Mouse (Mus musculus): ENCODE results near the gene H1f0.
A peak's percentile ranks its signal among the peaks of the same experiment; 100 is the strongest.
"Not testable (repeated sequence)": the region's sequence is repeated elsewhere in the genome, so short reads cannot be mapped to it uniquely, and the experiment has no call there.

H1f0 gene

DNA sequence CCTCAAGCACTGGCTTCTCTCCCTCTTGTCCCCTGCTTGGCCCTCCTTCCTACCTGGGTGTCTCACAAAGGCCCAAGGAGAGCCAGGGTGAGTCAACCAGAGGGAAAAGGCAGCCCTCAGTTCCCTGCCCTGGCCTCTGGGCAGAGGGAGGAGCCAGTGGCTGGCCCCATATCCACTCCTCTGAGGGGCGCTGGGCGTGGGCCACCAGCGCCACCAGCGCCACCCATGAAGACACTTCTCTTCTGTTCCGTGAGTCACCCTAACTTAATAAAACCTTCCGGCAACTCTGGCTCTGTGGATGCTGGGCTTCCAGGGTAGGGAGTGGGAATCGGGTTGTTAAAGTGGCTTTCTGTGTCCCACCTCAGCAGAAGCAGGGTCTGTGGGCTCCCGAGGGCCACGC lies 22.7 kb upstream of the H1f0 start:
- DNase-seq (ENCODE audit: low spot score) = no peak

DNA sequence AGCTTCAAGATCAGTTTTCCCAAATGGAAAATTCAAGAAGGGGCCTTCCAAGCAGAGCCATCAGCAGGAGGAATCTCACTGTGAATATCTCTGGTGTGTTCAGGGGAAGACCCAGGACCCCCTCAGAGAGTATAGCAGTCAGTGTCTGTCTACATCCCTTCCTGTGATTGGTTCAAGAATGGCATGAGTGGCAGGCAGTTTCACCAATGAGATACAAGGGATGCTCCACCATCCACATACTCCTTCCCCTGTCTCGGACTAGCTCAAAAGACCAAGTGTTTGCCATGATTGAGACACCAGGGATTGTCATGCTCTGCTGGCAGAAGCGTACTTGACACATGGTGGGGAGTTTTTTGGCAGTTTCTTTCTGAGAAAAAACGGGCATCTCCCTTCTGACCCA lies 21.6 kb upstream of the H1f0 start:
- DNase-seq (ENCODE audit: low spot score) = no peak

DNA sequence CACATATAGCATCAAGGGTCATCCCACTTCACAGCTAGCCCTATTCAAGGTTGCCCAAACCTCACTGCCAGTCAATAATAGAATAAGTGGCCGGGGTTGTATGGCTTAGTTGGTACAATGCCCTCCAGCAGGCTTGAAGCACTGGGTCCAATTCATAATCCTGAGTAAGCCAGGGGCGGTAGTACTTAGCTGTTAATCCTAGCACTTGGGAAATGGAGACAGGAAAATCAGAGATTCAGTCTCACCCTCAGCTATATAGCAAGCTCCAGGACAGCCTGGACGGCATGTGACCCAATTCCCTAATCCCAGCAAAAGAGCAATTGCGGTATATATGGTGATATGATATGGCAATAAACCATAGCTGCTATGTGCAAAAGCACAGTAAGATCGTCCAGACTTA lies 21.2 kb upstream of the H1f0 start:
- DNase-seq (ENCODE audit: low spot score) = no peak

DNA sequence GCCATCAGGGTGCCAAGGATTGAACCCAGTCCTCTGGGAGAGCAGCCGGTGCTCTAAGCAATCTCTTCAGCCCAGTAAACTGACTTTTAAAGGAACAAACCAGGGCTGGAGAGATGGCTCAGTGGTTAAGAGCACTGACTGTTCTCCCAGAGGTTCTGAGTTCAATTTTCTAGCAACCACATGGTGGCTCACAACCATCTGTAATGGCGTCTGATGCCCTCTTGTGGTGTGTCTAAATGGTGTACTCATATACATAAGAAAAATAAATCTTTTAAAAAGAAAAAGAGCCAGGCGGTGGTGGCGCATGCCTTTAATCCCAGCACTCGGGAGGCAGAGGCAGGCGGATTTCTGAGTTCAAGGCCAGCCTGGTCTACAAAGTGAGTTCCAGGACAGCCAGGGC lies 20.4 kb upstream of the H1f0 start:
- not testable (repeated sequence) for DNase-seq (ENCODE audit: low spot score)

DNA sequence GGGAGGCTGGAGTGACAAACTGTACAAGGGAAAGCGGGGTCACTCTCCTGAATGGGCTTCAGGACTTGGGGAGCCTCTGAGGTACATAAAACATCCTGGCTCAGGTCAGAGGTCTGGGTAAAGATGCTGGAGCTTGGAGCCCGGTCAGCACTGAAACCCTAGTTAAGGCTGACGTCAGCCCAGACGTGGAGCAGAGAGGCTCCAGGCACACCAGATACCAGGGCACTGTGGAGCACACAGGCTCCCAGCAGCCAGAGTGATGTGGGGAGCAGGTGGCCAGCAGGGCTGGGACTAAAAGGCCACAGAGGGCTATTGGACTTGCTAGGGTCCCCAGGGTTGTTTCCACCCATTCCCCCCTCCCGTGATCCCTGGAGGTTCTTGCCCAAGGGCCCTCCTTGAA lies 18.5 kb upstream of the H1f0 start:
- DNase-seq (ENCODE audit: low spot score) = no peak

DNA sequence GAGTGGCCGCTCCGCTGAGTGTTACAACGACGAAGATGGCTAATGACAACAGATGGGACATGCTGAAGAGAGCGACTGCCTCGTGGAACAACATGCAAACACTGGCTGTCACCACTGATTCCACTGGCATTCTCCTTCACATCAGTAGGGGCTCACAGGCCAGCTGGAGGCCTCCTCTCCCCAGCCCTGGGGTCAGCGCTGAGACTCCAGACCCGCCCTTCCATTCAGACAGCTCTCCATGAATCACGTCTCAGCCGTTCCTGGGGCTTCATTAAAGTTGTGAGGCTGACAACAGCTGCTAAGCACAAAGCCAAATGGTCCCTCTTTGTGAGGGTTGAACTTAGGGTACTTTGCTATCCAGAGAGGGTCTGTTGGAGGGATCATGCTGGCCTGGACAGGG lies 16.7 kb upstream of the H1f0 start:
- DNase-seq (ENCODE audit: low spot score) = no peak

DNA sequence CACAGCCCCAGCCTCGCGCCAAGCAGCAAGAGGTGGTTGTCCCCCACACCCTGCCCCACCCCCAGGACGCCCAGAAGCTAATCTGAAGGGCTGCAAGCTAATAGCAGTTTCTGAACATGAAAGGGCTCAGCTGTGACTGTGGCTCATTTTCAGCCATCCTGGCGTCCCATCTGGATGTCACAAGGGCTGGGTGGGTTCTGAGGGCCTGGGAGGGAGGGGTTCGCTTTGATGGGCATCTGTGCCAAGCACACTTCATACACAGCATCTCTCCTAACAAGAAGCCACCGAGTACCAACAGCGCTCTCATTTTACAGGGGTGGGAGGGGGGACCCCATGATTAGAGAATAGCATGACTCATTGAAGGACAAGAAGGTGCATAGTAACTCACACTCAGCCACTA lies 14.9 kb upstream of the H1f0 start:
- no peak for DNase-seq (ENCODE audit: low spot score)

DNA sequence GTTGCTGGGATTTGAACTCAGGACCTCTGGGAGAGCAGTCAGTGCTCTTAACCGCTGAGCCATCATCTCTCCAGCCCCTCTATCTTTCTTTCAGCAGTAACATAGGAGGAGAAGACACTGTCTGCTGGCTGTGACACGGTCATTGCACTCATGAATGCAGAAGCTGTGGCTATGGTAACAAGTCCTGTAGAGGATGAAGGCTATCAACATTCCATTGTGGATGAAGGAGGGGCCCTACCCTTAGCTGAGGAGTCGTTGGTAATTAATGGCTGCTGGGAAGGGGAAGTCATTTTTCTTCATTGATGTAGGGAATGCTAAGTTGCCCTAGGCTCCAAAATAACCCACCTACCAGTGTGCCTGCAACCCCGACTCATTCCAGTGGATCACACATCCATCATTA lies 10.1 kb upstream of the H1f0 start:
- DNase-seq (ENCODE audit: low spot score) = no peak

DNA sequence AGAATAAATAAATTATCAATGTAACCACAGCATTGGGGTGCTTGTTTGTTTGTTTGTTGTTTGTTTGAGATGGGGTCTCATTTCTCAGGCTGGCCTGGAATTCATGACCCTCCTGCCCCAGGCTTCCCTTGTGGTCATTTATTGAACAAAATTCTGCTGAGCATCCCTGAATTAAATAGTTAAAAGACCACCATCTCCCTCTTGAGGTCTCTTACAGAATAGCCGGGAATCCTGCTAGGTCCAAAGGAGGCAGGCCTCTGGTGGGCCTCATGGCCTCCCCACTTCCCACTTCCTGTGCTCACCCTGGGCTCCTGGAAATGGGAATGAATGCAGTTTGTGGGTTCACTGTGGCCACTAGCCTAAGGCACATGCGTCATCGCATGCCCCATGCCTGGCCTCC lies 9.4 kb upstream of the H1f0 start:
- no peak for DNase-seq (ENCODE audit: low spot score)

DNA sequence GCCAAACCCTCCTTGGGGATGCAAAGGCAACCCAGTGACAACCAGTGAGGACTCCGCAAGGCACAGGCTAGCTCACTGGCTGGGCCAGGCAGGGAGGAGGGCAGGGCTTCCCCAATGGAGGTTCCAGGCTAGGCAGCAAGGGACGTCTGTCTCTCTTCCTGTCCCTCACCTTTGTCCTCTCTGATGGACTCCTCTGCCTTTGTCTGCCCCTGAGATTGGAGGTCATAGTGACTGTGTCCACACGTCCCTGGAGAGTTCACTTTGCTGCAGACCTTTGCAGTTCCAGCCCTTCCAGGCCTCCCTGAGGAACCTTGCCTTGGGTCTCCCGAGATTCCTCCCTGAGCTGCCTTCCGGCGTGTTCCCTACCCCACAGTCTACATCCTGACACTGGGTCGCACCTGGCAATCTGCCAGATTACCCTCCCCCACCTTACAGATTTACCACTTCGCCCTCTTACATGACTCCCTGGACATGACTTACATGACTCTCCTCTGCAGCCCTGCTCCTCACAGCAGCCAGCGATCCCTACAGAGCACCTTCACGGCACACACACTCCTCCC lies 5.5 kb upstream of the H1f0 start:
- no peak for DNase-seq (ENCODE audit: low spot score)

DNA sequence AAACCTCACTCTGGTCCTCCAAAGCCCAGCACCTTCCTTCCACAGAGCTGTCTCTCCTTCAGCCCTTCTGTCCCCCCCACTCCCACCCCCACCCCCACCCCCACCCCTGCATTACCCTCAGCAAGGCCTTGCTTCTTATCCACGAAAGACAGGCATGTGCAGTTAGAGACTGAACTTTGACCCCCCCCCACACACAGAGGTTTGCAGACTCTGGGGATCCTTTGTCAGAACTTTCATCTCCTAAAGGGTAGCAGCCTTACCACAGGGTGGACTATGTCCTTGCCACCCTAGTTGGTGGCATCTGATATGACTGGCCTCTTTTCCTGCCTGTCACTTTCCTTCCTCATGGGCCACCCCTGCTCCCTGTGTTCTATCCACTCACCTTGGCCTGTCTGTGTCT lies 4.9 kb upstream of the H1f0 start:
- no peak for DNase-seq (ENCODE audit: low spot score)

DNA sequence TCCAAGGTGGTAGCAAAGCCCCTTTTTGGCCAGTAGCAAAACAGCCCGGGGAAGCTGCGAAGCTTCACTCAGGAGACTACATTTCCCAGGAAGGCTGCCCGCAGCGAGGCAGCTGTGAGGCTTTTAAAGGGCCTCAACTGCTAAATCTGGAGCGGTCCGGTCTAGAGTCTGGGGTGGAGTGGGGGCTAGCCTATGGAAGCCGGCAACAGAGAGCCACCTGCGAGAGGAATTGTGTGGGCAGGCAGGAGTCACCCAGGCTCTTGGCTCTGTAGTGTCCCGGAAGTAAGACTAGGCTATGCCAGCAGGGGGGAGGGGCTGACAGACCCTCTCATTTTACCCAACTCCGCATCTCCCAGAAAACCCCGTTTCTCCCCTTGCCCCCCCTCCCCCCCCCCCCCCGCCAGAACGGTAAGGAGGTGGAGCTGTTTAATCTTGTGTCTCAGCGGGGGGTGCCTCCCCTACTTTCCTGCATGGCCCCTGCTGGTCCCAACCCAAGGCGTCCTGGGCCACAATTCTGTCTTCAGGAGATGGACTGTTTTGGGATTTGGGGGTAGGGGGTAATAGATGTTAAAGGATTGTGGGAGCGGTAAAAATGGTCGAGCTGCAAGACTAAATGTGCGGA lies 2.5 kb upstream of the H1f0 start:
- no peak for DNase-seq (ENCODE audit: low spot score)

DNA sequence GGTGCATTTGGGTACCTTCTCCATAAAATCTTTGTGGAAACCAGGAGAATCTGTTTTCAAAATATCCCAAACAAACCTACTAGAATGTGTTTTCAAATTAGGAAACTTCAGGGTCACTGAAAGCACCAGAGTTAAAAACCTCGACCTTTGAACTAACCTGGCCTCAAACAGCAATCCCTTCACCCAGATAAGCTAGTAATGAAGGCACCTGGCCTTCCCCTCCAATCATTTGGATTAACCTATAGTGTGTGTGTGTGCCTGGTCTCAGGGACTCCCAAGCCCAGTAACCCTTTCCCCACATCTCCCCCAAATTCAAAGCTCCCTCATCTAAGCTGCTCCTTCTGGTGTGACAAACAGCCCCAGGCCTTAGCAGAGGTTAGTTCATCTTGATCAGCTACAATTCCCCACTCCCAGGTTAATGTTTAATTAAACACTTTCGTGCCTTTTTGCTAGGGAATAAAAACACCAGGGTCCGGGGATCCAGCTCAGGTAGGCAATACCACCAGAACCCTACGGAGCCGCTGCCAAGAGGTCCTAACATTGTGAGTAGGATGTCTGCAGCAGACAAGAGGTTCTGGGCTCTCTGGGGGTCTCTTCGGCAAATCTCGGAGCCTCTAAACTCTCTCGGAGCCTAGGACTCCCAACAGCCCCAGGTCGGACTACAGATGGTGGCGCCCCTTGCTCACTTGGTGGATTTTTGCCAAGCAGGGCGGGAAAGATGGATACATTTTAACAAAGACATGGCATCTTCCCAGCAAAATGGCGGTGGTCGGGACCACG lies 1.5 kb upstream of the H1f0 start:
- no peak for DNase-seq (ENCODE audit: low spot score)

DNA sequence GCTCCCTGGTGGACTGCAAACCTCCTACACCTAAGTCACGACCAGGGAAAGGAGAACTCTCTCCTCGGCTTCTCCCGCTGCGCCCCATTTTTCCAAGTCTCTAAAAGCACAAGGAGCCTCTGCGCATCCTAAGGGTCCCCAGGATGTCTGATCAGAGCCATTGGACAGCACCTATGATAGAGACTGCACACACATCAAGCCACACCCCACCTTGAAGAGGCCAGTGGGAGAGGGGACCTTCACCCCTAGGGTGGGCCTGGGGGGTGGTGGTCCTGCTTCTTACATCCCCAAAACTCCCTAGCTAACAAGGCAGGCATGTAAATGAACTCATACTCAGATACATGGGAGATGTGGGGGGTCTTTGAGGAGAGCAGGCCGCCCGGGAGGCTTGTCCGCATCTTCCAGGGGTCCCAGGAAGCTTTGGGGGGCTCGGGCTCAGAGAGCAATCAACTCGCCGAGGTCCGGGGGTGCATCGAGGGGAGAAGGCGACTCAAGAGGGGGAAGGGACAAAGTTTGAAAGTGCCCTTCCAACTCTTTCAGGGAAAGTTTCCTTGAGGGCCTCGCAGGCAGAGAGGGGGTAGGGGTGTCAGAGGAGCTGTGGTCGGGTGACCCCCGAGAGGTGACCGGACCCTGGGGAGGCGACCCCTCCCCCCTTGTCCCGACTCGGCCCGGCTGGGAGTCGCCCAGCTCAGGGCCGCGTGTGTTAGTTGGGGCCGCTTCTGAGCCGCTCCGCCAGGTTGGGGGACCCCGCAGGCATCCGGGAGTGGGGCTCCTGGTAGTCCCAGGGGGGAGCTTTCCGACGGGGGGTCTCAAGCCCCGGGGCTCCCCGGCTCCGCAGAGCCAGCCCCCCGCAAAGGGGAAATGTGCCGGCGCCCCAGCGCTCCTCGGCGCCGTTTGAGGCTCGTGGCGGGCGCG lies 702 bp upstream of the H1f0 start:
- DNase-seq (ENCODE audit: low spot score) = no peak

DNA sequence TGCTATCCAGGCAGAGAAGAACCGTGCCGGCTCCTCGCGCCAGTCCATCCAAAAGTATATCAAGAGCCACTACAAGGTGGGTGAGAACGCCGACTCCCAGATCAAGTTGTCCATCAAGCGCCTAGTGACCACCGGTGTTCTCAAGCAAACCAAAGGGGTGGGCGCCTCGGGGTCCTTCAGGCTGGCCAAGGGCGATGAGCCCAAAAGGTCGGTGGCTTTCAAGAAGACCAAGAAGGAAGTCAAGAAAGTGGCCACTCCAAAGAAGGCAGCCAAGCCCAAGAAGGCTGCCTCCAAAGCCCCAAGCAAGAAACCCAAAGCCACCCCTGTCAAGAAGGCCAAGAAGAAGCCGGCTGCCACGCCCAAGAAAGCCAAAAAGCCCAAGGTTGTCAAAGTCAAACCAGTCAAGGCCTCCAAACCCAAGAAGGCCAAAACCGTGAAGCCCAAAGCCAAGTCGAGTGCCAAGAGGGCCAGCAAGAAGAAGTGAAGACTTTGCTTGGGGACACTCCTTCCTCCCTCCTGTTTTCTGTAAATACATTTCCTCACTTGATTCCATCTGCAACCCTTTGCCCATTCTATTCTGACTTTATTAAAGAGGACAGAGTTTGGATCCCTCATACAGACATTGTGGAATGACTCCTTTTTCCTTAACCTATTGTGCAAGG lies 704 bp downstream of the H1f0 start:
- no peak for DNase-seq (ENCODE audit: low spot score)

DNA sequence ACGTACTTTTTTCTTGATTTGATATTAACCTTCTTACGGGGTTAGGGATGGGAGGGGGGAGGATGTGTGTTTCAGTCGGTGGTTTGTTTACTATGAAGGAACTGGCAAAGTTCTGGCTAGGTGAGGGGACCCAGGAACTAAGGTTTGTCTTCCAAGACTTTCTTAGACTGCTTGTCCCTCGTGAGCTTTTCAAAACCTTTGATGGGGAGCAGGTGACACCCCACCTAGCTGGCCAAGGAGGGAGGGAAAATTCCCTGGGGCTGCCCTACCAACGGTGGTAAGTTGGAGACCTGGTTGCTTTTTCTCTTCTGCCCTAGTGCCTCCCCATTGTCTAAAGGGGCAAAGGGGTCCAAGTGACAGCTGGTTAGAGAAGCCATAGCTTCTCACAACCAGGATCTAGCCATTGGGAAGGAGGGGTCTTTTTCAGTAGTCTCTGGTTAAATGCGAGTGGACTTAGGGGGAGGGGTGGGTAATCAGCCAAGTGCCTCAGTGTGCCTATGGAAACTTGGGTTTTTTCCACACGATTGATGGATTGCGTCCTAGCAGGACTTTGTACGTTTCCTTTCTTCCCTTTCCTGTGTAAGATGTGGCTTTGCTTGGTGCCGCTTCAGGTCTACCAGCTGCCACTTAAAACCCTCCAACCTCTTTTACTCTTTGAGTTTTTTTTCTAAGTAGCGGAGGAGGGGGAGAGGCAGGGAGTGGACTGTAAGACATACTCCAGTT lies 1.4 kb downstream of the H1f0 start:
- DNase-seq (ENCODE audit: low spot score) = no peak

DNA sequence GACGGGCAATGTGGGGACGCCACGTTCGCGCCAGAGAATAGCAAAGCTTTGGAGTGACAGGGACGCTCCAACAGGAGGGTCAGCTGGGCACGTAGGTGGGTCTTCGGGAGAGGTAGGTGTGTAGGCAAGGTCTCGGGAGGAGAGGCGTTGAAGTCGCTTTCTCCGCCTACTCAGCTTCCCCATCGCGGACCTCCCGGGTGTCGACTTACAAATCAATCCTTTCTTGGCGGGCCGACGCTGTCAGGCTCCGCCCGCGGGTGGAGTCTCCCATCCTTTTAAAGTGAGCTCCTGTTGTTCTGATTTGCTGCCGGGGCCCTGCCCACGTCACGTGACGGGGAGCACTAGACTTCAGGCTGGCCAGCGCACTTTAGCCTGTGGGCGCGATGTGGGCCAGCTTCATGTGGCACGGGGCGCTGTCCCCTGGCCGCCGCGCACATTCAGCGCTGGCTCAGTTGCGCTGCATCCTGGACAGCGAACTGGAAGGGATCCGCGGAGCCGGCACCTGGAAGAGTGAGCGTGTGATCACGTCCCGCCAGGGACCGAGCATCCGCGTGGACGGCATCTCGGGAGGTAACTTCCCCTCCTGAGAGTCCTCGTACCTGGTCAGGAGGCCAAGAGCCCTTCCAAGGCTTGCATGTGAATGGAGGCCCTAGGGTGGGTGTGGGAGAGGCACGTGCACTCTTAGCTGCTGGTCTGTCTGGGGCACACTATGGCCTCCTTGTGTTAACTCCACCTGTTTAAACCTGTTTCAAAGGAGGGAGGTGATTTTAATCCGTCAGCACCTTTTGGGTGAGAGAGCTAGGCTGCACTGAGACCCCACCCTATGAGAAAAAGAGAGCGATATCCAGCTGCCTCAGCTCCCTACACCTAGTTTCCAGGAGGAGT lies 2.5 kb downstream of the H1f0 start:
- DNase-seq (ENCODE audit: low spot score) = peak; percentile 59

DNA sequence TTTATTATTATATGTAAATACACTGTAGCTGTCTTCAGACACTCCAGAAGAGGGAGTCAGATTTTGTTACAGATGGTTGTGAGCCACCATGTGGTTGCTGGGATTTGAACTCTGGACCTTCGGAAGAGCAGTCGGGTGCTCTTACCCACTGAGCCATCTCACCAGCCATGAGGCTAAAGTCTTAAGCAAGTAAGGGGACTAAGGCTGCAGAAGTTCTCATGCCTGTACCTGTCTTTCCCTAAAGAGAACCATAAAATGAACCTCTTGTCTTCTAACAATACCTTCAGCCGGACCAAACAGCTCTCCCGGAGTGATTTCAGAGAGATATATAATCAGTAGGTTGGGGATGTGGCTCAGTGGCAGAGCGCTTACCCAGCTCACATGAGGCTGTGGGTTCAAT lies 3.7 kb downstream of the H1f0 start:
- DNase-seq (ENCODE audit: low spot score) = not testable (repeated sequence)

DNA sequence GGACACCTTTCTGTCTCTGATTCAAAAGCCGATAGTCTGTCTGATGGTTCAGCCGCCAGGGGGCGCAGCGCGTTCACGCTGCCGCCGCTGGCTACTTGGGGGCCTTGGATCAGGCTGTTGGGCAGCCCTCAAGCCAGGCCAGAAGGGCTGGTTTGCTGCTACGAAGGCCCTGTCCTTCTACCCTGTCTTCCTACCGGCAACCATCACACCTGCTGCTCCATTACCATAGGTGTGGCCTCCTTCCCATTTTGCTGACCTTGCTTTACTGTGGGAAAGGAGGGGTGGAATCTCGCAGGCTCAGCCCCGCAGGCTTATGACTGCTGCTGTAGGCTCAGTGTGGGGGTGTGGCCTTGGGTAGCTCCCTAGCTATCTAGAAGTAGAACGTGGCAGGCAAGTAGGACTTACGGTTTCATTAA lies 9.7 kb downstream of the H1f0 start:
- DNase-seq (ENCODE audit: low spot score) = no peak

DNA sequence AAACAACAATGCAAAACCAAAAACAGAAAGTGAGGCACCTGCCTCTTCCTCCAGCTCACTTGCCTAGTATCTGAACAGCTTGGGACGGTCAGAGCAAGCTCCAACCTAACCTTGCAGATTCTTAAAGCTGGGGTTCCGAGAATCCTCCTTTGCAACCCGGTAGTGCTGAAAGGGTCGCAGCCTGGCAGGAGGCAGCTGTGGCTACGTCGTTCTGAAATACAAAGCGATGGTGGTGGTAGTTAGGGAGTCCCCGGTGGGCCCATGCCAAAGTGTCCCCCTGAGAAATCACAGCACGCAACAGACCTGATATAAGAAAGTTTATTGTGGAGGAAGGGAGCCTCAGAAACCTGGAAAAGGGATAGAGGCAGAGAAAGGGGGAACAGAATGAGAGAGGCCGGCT lies 10.1 kb downstream of the H1f0 start:
- DNase-seq (ENCODE audit: low spot score) = no peak

All from layer of hippocampus, adult 9-10 months (tissue).